Mouse (Mus musculus): Measurements from ENCODE around the gene Ttc7.

Ttc7 gene

GRCm38 (mm10) chr17:87336910-87337309 is 54.2 kb downstream of the Ttc7 start:
- no peak for DNase-seq (ENCODE audit: extremely low spot score)

GRCm38 (mm10) chr17:87337683-87338082 is 55.0 kb downstream of the Ttc7 start:
- no peak for DNase-seq (ENCODE audit: extremely low spot score)

GRCm38 (mm10) chr17:87339122-87339521 is 56.4 kb downstream of the Ttc7 start:
- no peak for DNase-seq (ENCODE audit: extremely low spot score)

- DNase-seq (ENCODE audit: extremely low spot score), result peak; percentile 40
Measured at GRCm38 (mm10) chr17:87343060-87343703, 60.5 kb downstream of the Ttc7 start.

GRCm38 (mm10) chr17:87344441-87345251 is 62.0 kb downstream of the Ttc7 start:
- no peak for DNase-seq (ENCODE audit: extremely low spot score)

- DNase-seq (ENCODE audit: extremely low spot score), result no peak
Measured at GRCm38 (mm10) chr17:87345252-87345593, 62.5 kb downstream of the Ttc7 start.

- no peak for DNase-seq (ENCODE audit: extremely low spot score)
Measured at GRCm38 (mm10) chr17:87348353-87348752, 65.7 kb downstream of the Ttc7 start.

- DNase-seq (ENCODE audit: extremely low spot score), result no peak
Measured at GRCm38 (mm10) chr17:87349069-87349468, 66.4 kb downstream of the Ttc7 start.

- no peak for DNase-seq (ENCODE audit: extremely low spot score)
Measured at GRCm38 (mm10) chr17:87349575-87349974, 66.9 kb downstream of the Ttc7 start.

GRCm38 (mm10) chr17:87350471-87351240 is 68.0 kb downstream of the Ttc7 start:
- peak; percentile 64 for DNase-seq (ENCODE audit: extremely low spot score)

- peak; percentile 48 for DNase-seq (ENCODE audit: extremely low spot score)
Measured at GRCm38 (mm10) chr17:87351241-87352105, 68.8 kb downstream of the Ttc7 start.

GRCm38 (mm10) chr17:87352106-87352897 is 69.6 kb downstream of the Ttc7 start:
- peak; percentile 71 for DNase-seq (ENCODE audit: extremely low spot score)

GRCm38 (mm10) chr17:87352898-87353225 is 70.2 kb downstream of the Ttc7 start:
- DNase-seq (ENCODE audit: extremely low spot score), result no peak

- DNase-seq (ENCODE audit: extremely low spot score), result no peak
Measured at GRCm38 (mm10) chr17:87353745-87354320, 71.1 kb downstream of the Ttc7 start.

GRCm38 (mm10) chr17:87355456-87355855 is 72.8 kb downstream of the Ttc7 start:
- no peak for DNase-seq (ENCODE audit: extremely low spot score)

- no peak for DNase-seq (ENCODE audit: extremely low spot score)
Measured at GRCm38 (mm10) chr17:87356261-87356660, 73.6 kb downstream of the Ttc7 start.

GRCm38 (mm10) chr17:87357506-87357905 is 74.8 kb downstream of the Ttc7 start:
- no peak for DNase-seq (ENCODE audit: extremely low spot score)

- no peak for DNase-seq (ENCODE audit: extremely low spot score)
Measured at GRCm38 (mm10) chr17:87361132-87361531, 78.4 kb downstream of the Ttc7 start.

- DNase-seq (ENCODE audit: extremely low spot score), result no peak
Measured at GRCm38 (mm10) chr17:87364108-87364507, 81.4 kb downstream of the Ttc7 start.

GRCm38 (mm10) chr17:87365268-87365667 is 82.6 kb downstream of the Ttc7 start:
- no peak for DNase-seq (ENCODE audit: extremely low spot score)

- peak; percentile 45 for DNase-seq (ENCODE audit: extremely low spot score)
Measured at GRCm38 (mm10) chr17:87366520-87366919, 83.8 kb downstream of the Ttc7 start.

All from embryo, embryonic 9.5 days (tissue).